Mouse (Mus musculus): Measurements from ENCODE around the gene Tns3. TPM values are rescaled to one million over a fixed set of nuclear protein-coding genes. Genes with fewer than 3 reads are reported as not detected.

The Tns3 gene
- polyA plus RNA-seq (2014; fragmentation: Nextera tagmentation; extraction: Ambion mirVana): 8.5 and 8.8 TPM in 2 replicates

DNA sequence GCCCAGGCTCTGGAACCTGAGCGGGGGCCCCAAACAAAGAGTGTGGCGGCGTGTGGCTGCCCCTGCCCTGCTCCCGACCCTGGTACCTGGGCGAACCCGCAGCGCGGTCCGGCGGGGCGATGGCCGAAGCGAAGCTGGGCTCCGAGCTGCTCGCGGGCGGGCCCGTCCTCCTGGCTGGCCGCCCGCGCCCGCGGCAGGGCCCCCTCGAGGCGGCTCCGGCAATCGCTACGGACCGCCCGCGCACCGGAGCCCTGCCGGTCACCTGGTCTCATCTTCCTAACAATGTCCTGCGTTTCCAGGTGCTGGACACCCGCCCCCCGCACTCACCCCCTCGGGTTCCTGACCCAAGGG lies at the start of gene Tns3:
Gene Tns3, minus strand, starts transcription at position 143 of the 351 bp plus-strand sequence.
- under 1% methylated on average over 37 of the region's 37 CpGs for WGBS
- DNase-seq (ENCODE audit: low spot score): no peak
- Histone ChIP-seq H3K4me2 (ENCODE audit: low read depth, low read length, severe bottlenecking) (peak within 1 kb of the TSS; percentile 89), H3K4me1 (replicated peaks; ENCODE audit: control insufficient read depth, insufficient read depth, low read length) (peaks cover 2% of the 10 kb centered on the region; the same call in 1 of the 2 replicates), H3K27me3 (ENCODE audit: control insufficient read depth, insufficient read depth, low read length) (peaks cover 7% of the 10 kb centered on the region; the same call in 1 of the 2 replicates), H3K36me3 (ENCODE audit: control insufficient read depth, insufficient read depth, low read length) (no peaks in the 10 kb centered on the region), H3K4me3 (ENCODE audit: low read depth, low read length) (peak within 1 kb of the TSS; percentile 66), H3K27ac (ENCODE audit: low read depth, low read length) (no peak within 1 kb of the TSS), H3K9me3 (ENCODE audit: control insufficient read depth, low read length) (no peaks in the 10 kb centered on the region), H3K9ac (ENCODE audit: low read length) (peak within 1 kb of the TSS; percentile 88)
- ATAC-seq (replicated peaks; ENCODE audit: low FRiP score): peak; percentile 75

DNA sequence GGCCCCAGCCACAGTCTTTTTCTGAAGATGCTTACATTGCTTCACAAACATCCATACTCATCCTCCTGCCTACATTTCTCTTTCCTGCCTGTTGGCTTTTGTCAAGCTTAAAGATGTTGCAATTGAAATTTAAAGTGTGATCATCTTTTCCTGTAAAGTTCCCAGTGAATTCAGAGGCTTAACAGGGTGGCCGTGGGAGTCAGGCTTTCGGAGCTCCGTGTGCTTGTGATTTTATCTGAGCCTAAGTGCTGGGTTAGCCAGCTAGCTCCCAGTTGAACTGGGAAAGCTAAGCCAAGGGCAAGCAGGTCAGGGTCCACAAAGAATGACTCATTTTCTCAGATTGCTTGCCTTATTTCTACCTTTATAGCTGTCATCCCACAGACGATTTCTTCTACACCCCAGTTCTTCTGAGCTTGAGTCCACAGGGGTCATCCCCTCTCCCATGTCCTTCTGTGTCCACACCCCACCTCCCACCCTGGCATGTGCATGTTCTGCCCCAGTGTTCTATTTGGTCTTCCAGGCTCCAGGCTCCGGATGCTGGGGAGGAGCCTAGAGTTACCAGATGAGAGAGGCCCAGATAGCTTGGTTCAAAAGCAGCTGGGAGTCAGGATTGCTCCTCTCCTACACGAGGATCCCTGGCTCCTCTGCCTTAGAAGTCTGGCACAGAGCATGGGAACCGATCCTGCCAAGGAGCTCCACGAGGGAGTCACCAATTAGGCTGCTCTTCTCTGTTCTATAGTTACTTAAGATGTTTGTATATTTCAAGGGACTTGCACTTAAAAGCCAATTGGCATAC lies 42.1 kb upstream of the Tns3 start:
- Histone ChIP-seq H3K9ac (ENCODE audit: low read length) (no peak overlapping the region), H3K4me3 (ENCODE audit: low read depth, low read length) (no peak overlapping the region), H3K9me3 (ENCODE audit: control insufficient read depth, low read length) (no peaks in the 10 kb centered on the region), H3K27ac (ENCODE audit: low read depth, low read length) (no peak overlapping the region), H3K4me1 (replicated peaks; ENCODE audit: control insufficient read depth, insufficient read depth, low read length) (no peaks in the 10 kb centered on the region), H3K27me3 (ENCODE audit: control insufficient read depth, insufficient read depth, low read length) (no peaks in the 10 kb centered on the region), H3K4me2 (ENCODE audit: low read depth, low read length, severe bottlenecking) (no peak overlapping the region), H3K36me3 (ENCODE audit: control insufficient read depth, insufficient read depth, low read length) (no peaks in the 10 kb centered on the region)
- ATAC-seq (replicated peaks; ENCODE audit: low FRiP score): no peak
- WGBS: 78% methylated on average over 8 of the region's 8 CpGs
- DNase-seq (ENCODE audit: low spot score): no peak

- H3K36me3 ChIP-seq (ENCODE audit: control insufficient read depth, insufficient read depth, low read length): no peaks in the 10 kb centered on the region
- no peak overlapping the region for H3K27ac ChIP-seq (ENCODE audit: low read depth, low read length)
- no peaks in the 10 kb centered on the region for H3K27me3 ChIP-seq (ENCODE audit: control insufficient read depth, insufficient read depth, low read length)
- DNase-seq (ENCODE audit: low spot score) (no peak), ATAC-seq (replicated peaks; ENCODE audit: low FRiP score) (no peak)
- H3K4me2 ChIP-seq (ENCODE audit: low read depth, low read length, severe bottlenecking): no peak overlapping the region
- H3K9ac ChIP-seq (ENCODE audit: low read length): no peak overlapping the region
- no peak overlapping the region for H3K4me3 ChIP-seq (ENCODE audit: low read depth, low read length)
- H3K9me3 ChIP-seq (ENCODE audit: control insufficient read depth, low read length): no peaks in the 10 kb centered on the region
- no peaks in the 10 kb centered on the region for H3K4me1 ChIP-seq (replicated peaks; ENCODE audit: control insufficient read depth, insufficient read depth, low read length)
- WGBS: 78% methylated on average over 1 of the region's 1 CpGs
Measured at GRCm38 (mm10) chr11:8705156-8705555, 40.8 kb upstream of the Tns3 start.

DNA sequence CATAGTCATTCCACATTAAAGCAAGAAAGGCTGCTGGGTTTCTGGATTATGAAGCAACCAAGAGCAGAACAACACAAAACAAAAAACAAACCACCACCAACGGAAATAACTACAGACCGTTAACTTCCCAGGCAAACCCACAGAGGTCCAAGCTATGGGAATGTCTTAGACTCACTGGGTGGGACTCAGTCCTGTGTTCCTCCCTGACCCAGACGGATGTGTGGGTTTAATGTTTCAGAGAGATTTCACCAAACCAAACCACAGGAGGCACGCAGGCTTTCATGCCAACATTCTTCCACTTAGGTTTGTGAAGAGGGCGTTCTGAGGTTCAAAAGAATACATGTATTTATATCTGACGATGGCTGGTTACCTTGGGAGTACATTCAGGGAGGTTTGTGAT lies 39.5 kb upstream of the Tns3 start:
- Histone ChIP-seq H3K27ac (ENCODE audit: low read depth, low read length) (no peak overlapping the region), H3K4me2 (ENCODE audit: low read depth, low read length, severe bottlenecking) (no peak overlapping the region), H3K36me3 (ENCODE audit: control insufficient read depth, insufficient read depth, low read length) (no peaks in the 10 kb centered on the region), H3K9me3 (ENCODE audit: control insufficient read depth, low read length) (no peaks in the 10 kb centered on the region), H3K9ac (ENCODE audit: low read length) (no peak overlapping the region), H3K4me3 (ENCODE audit: low read depth, low read length) (no peak overlapping the region), H3K27me3 (ENCODE audit: control insufficient read depth, insufficient read depth, low read length) (no peaks in the 10 kb centered on the region), H3K4me1 (replicated peaks; ENCODE audit: control insufficient read depth, insufficient read depth, low read length) (no peaks in the 10 kb centered on the region)
- WGBS: 85% methylated on average over 6 of the region's 6 CpGs
- ATAC-seq (replicated peaks; ENCODE audit: low FRiP score) (no peak), DNase-seq (ENCODE audit: low spot score) (no peak)

DNA sequence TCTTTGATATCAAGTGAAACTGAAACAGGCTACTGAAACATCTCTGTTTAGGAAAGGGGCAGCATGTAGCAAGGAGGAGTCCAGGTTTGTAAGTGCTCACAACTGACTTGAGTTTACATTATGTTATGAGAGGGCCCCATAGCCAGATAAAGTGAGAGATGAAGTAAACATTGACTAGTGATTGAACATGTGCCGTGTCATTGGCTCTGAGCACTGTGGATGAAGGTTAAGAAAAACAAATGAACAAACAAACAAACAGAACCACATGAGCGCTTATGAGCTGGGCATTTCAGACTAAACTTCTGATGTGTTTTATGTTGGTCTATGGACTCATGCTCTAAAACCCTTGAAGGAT lies 38.2 kb upstream of the Tns3 start:
- no peak overlapping the region for H3K4me3 ChIP-seq (ENCODE audit: low read depth, low read length)
- 86% methylated on average over 2 of the region's 2 CpGs for WGBS
- no peak overlapping the region for H3K9ac ChIP-seq (ENCODE audit: low read length)
- ATAC-seq (replicated peaks; ENCODE audit: low FRiP score) (no peak), DNase-seq (ENCODE audit: low spot score) (no peak)
- H3K36me3 ChIP-seq (ENCODE audit: control insufficient read depth, insufficient read depth, low read length): no peaks in the 10 kb centered on the region
- H3K27ac ChIP-seq (ENCODE audit: low read depth, low read length): no peak overlapping the region
- H3K9me3 ChIP-seq (ENCODE audit: control insufficient read depth, low read length): no peaks in the 10 kb centered on the region
- no peaks in the 10 kb centered on the region for H3K4me1 ChIP-seq (replicated peaks; ENCODE audit: control insufficient read depth, insufficient read depth, low read length)
- H3K4me2 ChIP-seq (ENCODE audit: low read depth, low read length, severe bottlenecking): no peak overlapping the region
- no peaks in the 10 kb centered on the region for H3K27me3 ChIP-seq (ENCODE audit: control insufficient read depth, insufficient read depth, low read length)

DNA sequence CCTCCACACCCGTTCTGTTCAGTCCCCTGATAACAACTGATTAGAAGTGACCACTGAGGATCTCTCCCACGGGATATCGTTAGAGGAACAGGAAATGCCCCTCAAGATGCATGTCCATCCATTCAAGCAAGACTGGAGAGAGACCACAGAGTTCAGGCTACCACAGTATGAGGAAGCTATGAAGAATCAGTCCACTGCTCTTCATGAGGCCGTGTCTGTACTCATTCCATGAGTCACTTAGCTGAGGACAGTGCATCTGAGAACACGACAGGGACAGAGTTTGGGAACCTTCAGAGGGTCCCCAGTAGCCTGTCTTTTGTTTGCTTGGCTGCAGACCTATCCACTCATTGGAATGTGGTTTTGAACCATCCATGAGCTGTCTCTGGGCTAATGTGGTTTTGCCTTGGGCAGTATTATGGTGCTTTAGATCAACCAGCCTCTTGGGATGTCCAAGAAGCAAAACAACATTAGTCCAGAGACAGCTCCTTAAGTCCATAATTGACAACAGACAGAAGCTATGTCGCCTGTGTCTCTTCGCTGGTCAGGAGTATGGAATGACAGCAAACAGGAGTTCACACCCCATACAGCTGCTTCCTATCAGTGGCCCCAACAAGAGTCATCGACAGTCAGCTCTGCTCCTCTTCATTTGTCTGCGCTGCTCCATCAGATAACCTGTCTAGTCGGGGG lies 37.7 kb upstream of the Tns3 start:
- ATAC-seq (replicated peaks; ENCODE audit: low FRiP score) (no peak), DNase-seq (ENCODE audit: low spot score) (no peak)
- WGBS: 79% methylated on average over 10 of the region's 10 CpGs
- H3K27ac ChIP-seq (ENCODE audit: low read depth, low read length): no peak overlapping the region
- H3K9ac ChIP-seq (ENCODE audit: low read length): no peak overlapping the region
- H3K4me1 ChIP-seq (replicated peaks; ENCODE audit: control insufficient read depth, insufficient read depth, low read length): no peaks in the 10 kb centered on the region
- H3K27me3 ChIP-seq (ENCODE audit: control insufficient read depth, insufficient read depth, low read length): no peaks in the 10 kb centered on the region
- H3K4me3 ChIP-seq (ENCODE audit: low read depth, low read length): no peak overlapping the region
- no peaks in the 10 kb centered on the region for H3K9me3 ChIP-seq (ENCODE audit: control insufficient read depth, low read length)
- no peak overlapping the region for H3K4me2 ChIP-seq (ENCODE audit: low read depth, low read length, severe bottlenecking)
- no peaks in the 10 kb centered on the region for H3K36me3 ChIP-seq (ENCODE audit: control insufficient read depth, insufficient read depth, low read length)

DNA sequence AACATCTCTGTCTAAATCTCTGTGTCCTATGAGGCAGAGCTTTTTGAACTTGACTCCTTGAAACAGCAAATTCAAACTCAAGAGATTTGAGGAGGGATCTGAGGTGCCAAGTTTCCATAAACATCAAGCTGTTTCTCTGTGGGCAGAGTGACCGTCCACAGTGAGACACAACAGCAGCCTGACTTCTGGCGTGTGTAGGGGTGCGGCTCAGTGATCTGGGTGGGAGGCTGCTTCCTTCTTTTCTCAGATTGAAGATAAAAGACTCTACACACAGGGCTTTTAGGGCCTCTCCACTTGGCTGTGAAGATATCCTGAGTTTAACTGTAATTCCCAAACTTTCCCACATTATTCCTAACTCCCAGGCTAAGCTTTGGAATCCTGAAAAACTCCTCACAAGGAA lies 37.1 kb upstream of the Tns3 start:
- Histone ChIP-seq H3K4me1 (replicated peaks; ENCODE audit: control insufficient read depth, insufficient read depth, low read length) (no peaks in the 10 kb centered on the region), H3K4me3 (ENCODE audit: low read depth, low read length) (no peak overlapping the region), H3K9me3 (ENCODE audit: control insufficient read depth, low read length) (no peaks in the 10 kb centered on the region), H3K27me3 (ENCODE audit: control insufficient read depth, insufficient read depth, low read length) (no peaks in the 10 kb centered on the region), H3K9ac (ENCODE audit: low read length) (no peak overlapping the region), H3K27ac (ENCODE audit: low read depth, low read length) (no peak overlapping the region), H3K4me2 (ENCODE audit: low read depth, low read length, severe bottlenecking) (no peak overlapping the region), H3K36me3 (ENCODE audit: control insufficient read depth, insufficient read depth, low read length) (no peaks in the 10 kb centered on the region)
- DNase-seq (ENCODE audit: low spot score) (no peak), ATAC-seq (replicated peaks; ENCODE audit: low FRiP score) (no peak)
- WGBS: 81% methylated on average over 3 of the region's 3 CpGs

- 84% methylated on average over 8 of the region's 8 CpGs for WGBS
- Histone ChIP-seq H3K9ac (ENCODE audit: low read length) (no peak overlapping the region), H3K4me1 (replicated peaks; ENCODE audit: control insufficient read depth, insufficient read depth, low read length) (no peaks in the 10 kb centered on the region), H3K4me2 (ENCODE audit: low read depth, low read length, severe bottlenecking) (no peak overlapping the region), H3K36me3 (ENCODE audit: control insufficient read depth, insufficient read depth, low read length) (no peaks in the 10 kb centered on the region), H3K4me3 (ENCODE audit: low read depth, low read length) (no peak overlapping the region), H3K27ac (ENCODE audit: low read depth, low read length) (no peak overlapping the region), H3K27me3 (ENCODE audit: control insufficient read depth, insufficient read depth, low read length) (no peaks in the 10 kb centered on the region), H3K9me3 (ENCODE audit: control insufficient read depth, low read length) (no peaks in the 10 kb centered on the region)
- ATAC-seq (replicated peaks; ENCODE audit: low FRiP score): no peak
- DNase-seq (ENCODE audit: low spot score): no peak
Measured at GRCm38 (mm10) chr11:8700641-8701221, 36.4 kb upstream of the Tns3 start.

Measured in forebrain, embryonic 11.5 days (tissue).